Mouse (Mus musculus) monocyte, adult 5-6 weeks (primary cell): ENCODE measurements at regions not wholly inside any gene's neighbourhood (a gene's known extent, or its start where the extent isn't known, plus 50 kb on each side); places are given as distances from the start of the nearest gene placed in this dataset.
"Not testable (repeated sequence)": the region's sequence is repeated elsewhere in the genome, so short reads cannot be mapped to it uniquely, and the experiment has no call there.

Source experiments
- ATAC-seq: fragments of 153-309, 156-312 bp; replicated peaks from 2 replicates; pipeline ENCODE4 v1.8.0; 2017; ENCODE audit warnings: mild to moderate bottlenecking; ENCODE audit not compliant: low TSS enrichment, insufficient number of reproducible peaks, severe bottlenecking, poor library complexity, low FRiP score

- no peak for ATAC-seq
Measured at GRCm38 (mm10) chr7:69167456-69167855, 418.4 kb upstream of the Arrdc4 start.

- ATAC-seq = no peak
Measured at GRCm38 (mm10) chr7:69161916-69162315, 412.9 kb upstream of the Arrdc4 start.

- no peak for ATAC-seq
Measured at GRCm38 (mm10) chr7:69142351-69142750, 393.3 kb upstream of the Arrdc4 start.

GRCm38 (mm10) chr7:69133441-69133840 lies 384.4 kb upstream of the Arrdc4 start:
- no peak for ATAC-seq

- ATAC-seq = not testable (repeated sequence)
Measured at GRCm38 (mm10) chr7:69101770-69102169, 352.7 kb upstream of the Arrdc4 start.

GRCm38 (mm10) chr7:69097587-69098095 lies 348.6 kb upstream of the Arrdc4 start:
- ATAC-seq = no peak

GRCm38 (mm10) chr7:69074780-69075179 lies 325.7 kb upstream of the Arrdc4 start:
- ATAC-seq = no peak

GRCm38 (mm10) chr7:69062994-69063393 lies 314.0 kb upstream of the Arrdc4 start:
- ATAC-seq = no peak

GRCm38 (mm10) chr7:69062506-69062905 lies 313.5 kb upstream of the Arrdc4 start:
- no peak for ATAC-seq

- no peak for ATAC-seq
Measured at GRCm38 (mm10) chr7:69062094-69062493, 313.1 kb upstream of the Arrdc4 start.

- no peak for ATAC-seq
Measured at GRCm38 (mm10) chr7:69061242-69061641, 312.2 kb upstream of the Arrdc4 start.

GRCm38 (mm10) chr7:69016575-69016974 lies 267.5 kb upstream of the Arrdc4 start:
- ATAC-seq = no peak

- no peak for ATAC-seq
Measured at GRCm38 (mm10) chr7:69015047-69015446, 266.0 kb upstream of the Arrdc4 start.

GRCm38 (mm10) chr7:69007237-69007636 lies 258.2 kb upstream of the Arrdc4 start:
- ATAC-seq = no peak

GRCm38 (mm10) chr7:68988061-68988460 lies 239.0 kb upstream of the Arrdc4 start:
- no peak for ATAC-seq

- no peak for ATAC-seq
Measured at GRCm38 (mm10) chr7:68983937-68984336, 234.9 kb upstream of the Arrdc4 start.

GRCm38 (mm10) chr7:68982914-68983502 lies 234.0 kb upstream of the Arrdc4 start:
- ATAC-seq = no peak

GRCm38 (mm10) chr7:68978576-68978975 lies 229.5 kb upstream of the Arrdc4 start:
- ATAC-seq = no peak

GRCm38 (mm10) chr7:68976813-68977752 lies 228.0 kb upstream of the Arrdc4 start:
- no peak for ATAC-seq

- ATAC-seq = no peak
Measured at GRCm38 (mm10) chr7:68975956-68976355, 226.9 kb upstream of the Arrdc4 start.
